Mouse (Mus musculus) forebrain, embryonic 11.5 days (tissue): ENCODE data around the gene Hist1h4f. TPM values are rescaled to one million over a fixed set of nuclear protein-coding genes. Genes with fewer than 3 reads are reported as not detected.
A peak's percentile ranks its signal among the peaks of the same experiment; 100 is the strongest.

ENCODE experiments used
- ATAC-seq: fragments of 200-750 bp; cut with Nextera tagmentation; replicated peaks from 2 replicates; pipeline ENCODE4 v1.8.0; 2017; ENCODE audit warnings: moderate TSS enrichment; ENCODE audit not compliant: low FRiP score
- DNase-seq: peaks from one replicate; pipeline ENCODE4 v3.0.0-alpha.2; 2017; ENCODE audit warnings: low spot score
- H3K27ac ChIP-seq: fragments of 300-500 bp; sonication (generic); 2 replicates; pipeline ENCODE4 v1.5.1; 2014; ENCODE audit warnings: low read depth, low read length
- H3K27me3 ChIP-seq: fragments of 300-500 bp; sonication (generic); 2 replicates; pipeline ENCODE4 v1.6.1; 2014; ENCODE audit warnings: mild to moderate bottlenecking, low read length, mixed read lengths; ENCODE audit not compliant: control insufficient read depth, insufficient read depth
- H3K36me3 ChIP-seq: fragments of 300-500 bp; sonication (generic); 2 replicates; pipeline ENCODE4 v1.6.1; 2014; ENCODE audit warnings: mild to moderate bottlenecking, low read length, moderate library complexity, mixed read lengths; ENCODE audit not compliant: control insufficient read depth, insufficient read depth
- H3K4me1 ChIP-seq: fragments of 300-500 bp; sonication (generic); replicated peaks from 2 replicates; pipeline ENCODE4 v1.6.1; 2014; ENCODE audit warnings: low read length, mixed read lengths; ENCODE audit not compliant: control insufficient read depth, insufficient read depth
- H3K4me2 ChIP-seq: fragments of 300-500 bp; sonication (generic); 2 replicates; pipeline ENCODE4 v1.6.1; 2014; ENCODE audit warnings: low read depth, mild to moderate bottlenecking, low read length, moderate library complexity, mixed read lengths; ENCODE audit not compliant: severe bottlenecking
- H3K4me3 ChIP-seq: fragments of 300-500 bp; sonication (generic); 2 replicates; pipeline ENCODE4 v1.5.1; 2014; ENCODE audit warnings: low read depth, low read length
- H3K9ac ChIP-seq: fragments of 300-500 bp; sonication (generic); 2 replicates; pipeline ENCODE4 v1.6.1; 2014; ENCODE audit warnings: low read length
- H3K9me3 ChIP-seq: fragments of 300-500 bp; sonication (generic); 2 replicates; pipeline ENCODE4 v1.6.1; 2016; ENCODE audit warnings: low read length, mixed read lengths; ENCODE audit not compliant: control insufficient read depth
- WGBS: fragments of 180-500 bp; shearing (Covaris S2); extraction: QIAGEN DNeasy Blood & Tissue Kit; methylation state at CpG from one replicate; pipeline ENCODE4 v1.1.7; 2014; 5-methylcytosine and 5-hydroxymethylcytosine counted together
- microRNA-seq: library from miRNA; unstranded; fragments of <30 nt; microRNA quantifications from one replicate; pipeline ENCODE4, GENCODE M21; 2016; ENCODE audit not compliant: insufficient number of aligned reads
- polyA plus RNA-seq: library from polyadenylated mRNA; unstranded; fragments of >200 nt; fragmentation: Nextera tagmentation; extraction: Ambion mirVana; gene quantifications from 2 replicates; pipeline ENCODE4 v1.2.1, GENCODE M21; 2014

Gene Hist1h4f
- polyA plus RNA-seq, 1 experiment from 2014 or later, result 1.2 TPM

- DNase-seq (peak; percentile 78), ATAC-seq (no peak)
- H3K4me3 ChIP-seq, result peak overlapping the region; percentile 28
- H3K9ac ChIP-seq, result no peak overlapping the region
- peak overlapping the region; percentile 55; the same call in 1 of the 2 replicates for H3K4me2 ChIP-seq
- no peak overlapping the region for H3K27ac ChIP-seq
- no peaks in the 10 kb centered on the region for H3K27me3 ChIP-seq
- 1% methylated on average over 13 of the region's 13 CpGs for WGBS
- H3K4me1 ChIP-seq, result peaks cover 2% of the 10 kb centered on the region; the same call in 1 of the 2 replicates
- no peaks in the 10 kb centered on the region for H3K36me3 ChIP-seq
- no peaks in the 10 kb centered on the region for H3K9me3 ChIP-seq
Observed at GRCm38 (mm10) chr13:23506351-23506750, 45.1 kb downstream of the Hist1h4f start.

DNA sequence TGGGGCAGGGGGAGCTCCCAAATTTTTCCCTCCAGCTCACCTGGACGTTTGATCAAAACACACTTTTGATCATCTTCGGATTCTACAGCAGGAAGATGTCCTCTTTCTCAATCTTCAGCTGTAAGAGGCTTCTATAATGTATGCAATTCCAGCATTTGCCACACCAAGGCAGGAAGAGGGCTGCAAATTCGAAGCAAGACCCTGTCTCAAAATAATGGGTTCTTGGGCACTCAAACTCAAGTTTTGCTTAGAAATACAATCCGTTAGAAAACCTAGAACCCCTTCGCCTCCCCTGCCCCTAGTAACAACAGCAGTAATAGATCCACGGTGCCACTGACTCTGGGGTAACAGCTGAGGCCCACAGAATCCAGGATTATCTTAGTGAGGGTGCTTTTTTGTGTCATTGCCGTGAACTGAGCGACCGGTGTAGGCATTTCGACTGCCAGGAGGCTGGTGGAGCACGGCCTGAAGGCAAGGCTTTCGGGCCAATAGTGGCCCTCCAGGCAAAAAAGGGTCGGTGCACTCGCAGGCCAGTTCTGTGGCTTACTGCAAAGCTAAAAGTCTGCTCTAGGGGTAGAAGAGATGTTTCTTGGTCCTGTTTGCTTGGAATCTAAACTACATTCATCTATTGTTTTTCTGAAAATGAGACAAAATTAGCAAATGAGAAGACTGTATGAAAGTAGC lies 45.6 kb downstream of the Hist1h4f start:
- no peaks in the 10 kb centered on the region for H3K36me3 ChIP-seq
- H3K4me2 ChIP-seq, result peak overlapping the region; percentile 55
- peaks cover 2% of the 10 kb centered on the region; the same call in 1 of the 2 replicates for H3K4me1 ChIP-seq
- WGBS, result 2% methylated on average over 14 of the region's 14 CpGs
- DNase-seq, result peak; percentile 70
- H3K27ac ChIP-seq, result no peak overlapping the region
- H3K4me3 ChIP-seq, result peak overlapping the region; percentile 28
- H3K9me3 ChIP-seq, result no peaks in the 10 kb centered on the region
- H3K9ac ChIP-seq, result peak overlapping the region; percentile 47; the same call in 1 of the 2 replicates
- H3K27me3 ChIP-seq, result no peaks in the 10 kb centered on the region
- no peak; the same call in 1 of the 2 replicates for ATAC-seq

- under 1% methylated on average over 9 of the region's 9 CpGs for WGBS
- peak overlapping the region; percentile 5; the same call in 1 of the 2 replicates for H3K4me3 ChIP-seq
- no peaks in the 10 kb centered on the region for H3K36me3 ChIP-seq
- H3K9ac ChIP-seq, result no peak overlapping the region
- peaks cover 6% of the 10 kb centered on the region; the same call in 1 of the 2 replicates for H3K4me1 ChIP-seq
- peak overlapping the region; percentile 6; the same call in 1 of the 2 replicates for H3K4me2 ChIP-seq
- H3K27me3 ChIP-seq, result no peaks in the 10 kb centered on the region
- H3K27ac ChIP-seq, result no peak overlapping the region
- peak; percentile 72 for DNase-seq
- H3K9me3 ChIP-seq, result no peaks in the 10 kb centered on the region
- no peak; the same call in 1 of the 2 replicates for ATAC-seq
Observed at GRCm38 (mm10) chr13:23503797-23504196, 47.7 kb downstream of the Hist1h4f start.

DNA sequence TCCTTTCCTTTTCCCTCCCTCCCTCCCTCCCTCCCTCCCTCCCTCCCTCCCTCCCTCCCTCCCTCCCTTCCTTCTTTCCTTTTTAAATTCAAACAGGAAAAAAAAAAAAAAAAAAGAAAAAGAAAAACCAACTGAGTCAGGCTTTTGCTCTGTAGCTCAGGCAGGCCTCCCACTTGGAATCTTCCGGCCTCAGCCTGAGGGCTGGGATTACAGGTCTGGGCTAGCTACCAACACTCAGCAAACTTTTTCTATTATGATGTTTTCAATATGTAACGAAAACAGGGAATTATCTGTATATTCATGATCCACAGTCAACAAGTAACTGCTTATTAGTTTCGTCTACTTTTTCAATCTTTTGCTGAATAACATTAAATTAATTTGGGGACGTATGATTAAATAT lies 48.5 kb downstream of the Hist1h4f start:
- WGBS, result 32% methylated on average over 4 of the region's 4 CpGs
- H3K9me3 ChIP-seq, result no peaks in the 10 kb centered on the region
- peaks cover 6% of the 10 kb centered on the region; the same call in 1 of the 2 replicates for H3K4me1 ChIP-seq
- no peak overlapping the region for H3K4me2 ChIP-seq
- no peak overlapping the region for H3K4me3 ChIP-seq
- DNase-seq (no peak), ATAC-seq (no peak)
- no peak overlapping the region for H3K27ac ChIP-seq
- no peak overlapping the region for H3K9ac ChIP-seq
- H3K36me3 ChIP-seq, result no peaks in the 10 kb centered on the region
- H3K27me3 ChIP-seq, result no peaks in the 10 kb centered on the region

DNA sequence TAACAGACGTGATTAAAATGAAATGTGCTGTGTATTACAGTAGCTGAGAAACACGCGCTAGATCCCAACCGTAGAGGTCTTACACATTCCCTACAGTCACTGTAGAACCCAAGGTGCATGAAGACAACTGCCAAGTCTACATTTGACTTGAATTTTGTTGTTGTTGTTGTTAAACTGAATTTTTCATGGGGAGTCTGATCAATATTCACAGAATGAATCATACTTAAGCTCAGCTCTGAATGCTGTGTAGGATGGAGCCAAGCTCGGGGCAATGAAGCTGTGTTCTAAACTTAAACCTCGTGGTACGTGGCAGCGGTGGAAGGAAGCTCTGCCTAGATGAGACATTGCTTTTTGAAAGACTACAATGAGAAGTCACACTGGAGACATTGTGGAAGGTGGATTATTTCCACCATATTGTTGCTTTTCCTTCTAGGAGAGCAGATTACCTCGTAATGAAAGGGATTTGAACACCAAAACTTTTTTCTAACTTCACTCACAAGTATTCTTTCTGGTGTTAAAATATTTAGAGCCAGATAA lies 49.3 kb downstream of the Hist1h4f start:
- Histone ChIP-seq H3K36me3 (no peaks in the 10 kb centered on the region), H3K9me3 (no peaks in the 10 kb centered on the region), H3K4me3 (peak overlapping the region; percentile 11; the same call in 1 of the 2 replicates), H3K27ac (no peak overlapping the region), H3K27me3 (no peaks in the 10 kb centered on the region), H3K4me2 (peak overlapping the region; percentile 24), H3K4me1 (peaks cover 6% of the 10 kb centered on the region; the same call in 1 of the 2 replicates), H3K9ac (no peak overlapping the region)
- WGBS, result 28% methylated on average over 9 of the region's 9 CpGs
- ATAC-seq (no peak), DNase-seq (no peak)

- peak overlapping the region; percentile 24 for H3K4me2 ChIP-seq
- peak overlapping the region; percentile 11 for H3K4me3 ChIP-seq
- no peaks in the 10 kb centered on the region for H3K27me3 ChIP-seq
- no peak for DNase-seq
- H3K27ac ChIP-seq, result no peak overlapping the region
- no peak overlapping the region for H3K9ac ChIP-seq
- peaks cover 6% of the 10 kb centered on the region; the same call in 1 of the 2 replicates for H3K4me1 ChIP-seq
- H3K36me3 ChIP-seq, result no peaks in the 10 kb centered on the region
- WGBS, result 26% methylated on average over 5 of the region's 5 CpGs
- ATAC-seq, result no peak
- no peaks in the 10 kb centered on the region for H3K9me3 ChIP-seq
Observed at GRCm38 (mm10) chr13:23501511-23501910, 49.9 kb downstream of the Hist1h4f start.

Small RNA genes lying within 50 kb of the gene (microRNA-seq; reads per million reads assigned to microRNA genes)
- gene Gm44297 (not detected), gene Gm44359 (not detected), gene Gm44394 (not detected), gene n-TStga1 (4.2 reads per million)

Other genes with a start within 250 kb of the Hist1h4f start
- 61.9 and 72.7 TPM in 2 replicates for gene Zfp322a, start 182.4 kb downstream of the Hist1h4f start, polyA plus RNA-seq
- 13.0 and 13.5 TPM in 2 replicates for gene Abt1, start 127.8 kb downstream of the Hist1h4f start, polyA plus RNA-seq
- 0.17 and 0.19 TPM in 2 replicates for gene Btn1a1, start 85.7 kb downstream of the Hist1h4f start, polyA plus RNA-seq
- gene Btn2a2, start 62.8 kb downstream of the Hist1h4f start, polyA plus RNA-seq, result 0.48 and 0.59 TPM in 2 replicates
- gene Hist1h4h, start 20.6 kb downstream of the Hist1h4f start, polyA plus RNA-seq, result 2.0 and 4.9 TPM in 2 replicates
- gene Hist1h2af, start 17.7 kb downstream of the Hist1h4f start, polyA plus RNA-seq, result 7.7 and 9.3 TPM in 2 replicates
- 5.2 and 5.7 TPM in 2 replicates for gene Hist1h3g, start 16.2 kb downstream of the Hist1h4f start, polyA plus RNA-seq
- gene Hist1h2bh, start 8.3 kb downstream of the Hist1h4f start, polyA plus RNA-seq, result 0.85 and 1.2 TPM in 2 replicates
- 0.92 and 1.4 TPM in 2 replicates for gene Hist1h3f, start 7.6 kb downstream of the Hist1h4f start, polyA plus RNA-seq
- gene Hist1h1d, start 1.6 kb upstream of the Hist1h4f start, polyA plus RNA-seq, result 0.87 and 0.92 TPM in 2 replicates
- 6.7 and 10.4 TPM in 2 replicates for gene Hist1h3e, start 10.7 kb upstream of the Hist1h4f start, polyA plus RNA-seq
- gene Hist1h2ae, start 19.6 kb upstream of the Hist1h4f start, polyA plus RNA-seq, result 96.4 and 102 TPM in 2 replicates
- 7.4 and 10.0 TPM in 2 replicates for gene Hist1h2bg, start 19.7 kb upstream of the Hist1h4f start, polyA plus RNA-seq
- gene Hist1h2bf, start 22.5 kb upstream of the Hist1h4f start, polyA plus RNA-seq, result 4.5 and 5.9 TPM in 2 replicates
- gene Hist1h2ad, start 22.7 kb upstream of the Hist1h4f start, polyA plus RNA-seq, result 2.5 and 3.0 TPM in 2 replicates
- 11.9 and 13.9 TPM in 2 replicates for gene Hist1h3d, start 24.1 kb upstream of the Hist1h4f start, polyA plus RNA-seq
- 132 and 133 TPM in 2 replicates for gene Hist1h4d, start 29.9 kb upstream of the Hist1h4f start, polyA plus RNA-seq
- 4.0 and 4.6 TPM in 2 replicates for gene Hist1h2be, start 69.5 kb upstream of the Hist1h4f start, polyA plus RNA-seq
- 27.3 and 27.7 TPM in 2 replicates for gene Hist1h1e, start 70.9 kb upstream of the Hist1h4f start, polyA plus RNA-seq
- gene Hist1h2ac, start 132.3 kb upstream of the Hist1h4f start, polyA plus RNA-seq, result 1.1 and 1.2 TPM in 2 replicates
- gene Hist1h2bc, start 132.6 kb upstream of the Hist1h4f start, polyA plus RNA-seq, result 23.4 and 25.3 TPM in 2 replicates
- gene Hist1h1t, start 144.2 kb upstream of the Hist1h4f start, polyA plus RNA-seq, result 0.51 TPM in 1 of 2 replicates, not detected in the other
- 6.0 and 6.8 TPM in 2 replicates for gene Hist1h4c, start 146.8 kb upstream of the Hist1h4f start, polyA plus RNA-seq
- gene Hfe, start 159.2 kb upstream of the Hist1h4f start, polyA plus RNA-seq, result 2.2 TPM in 2 replicates
- gene Hist1h1c, start 187.2 kb upstream of the Hist1h4f start, polyA plus RNA-seq, result 14.5 and 15.2 TPM in 2 replicates
- gene Hist1h3c, start 194.0 kb upstream of the Hist1h4f start, polyA plus RNA-seq, result 8.7 and 10.6 TPM in 2 replicates
- gene Hist1h2bb, start 195.1 kb upstream of the Hist1h4f start, polyA plus RNA-seq, result 2.6 and 3.4 TPM in 2 replicates
- 59.7 and 63.1 TPM in 2 replicates for gene Hist1h2ab, start 199.5 kb upstream of the Hist1h4f start, polyA plus RNA-seq
- gene Hist1h3b, start 200.6 kb upstream of the Hist1h4f start, polyA plus RNA-seq, result 11.7 and 15.4 TPM in 2 replicates
- 4.7 and 5.9 TPM in 2 replicates for gene Hist1h4b, start 205.4 kb upstream of the Hist1h4f start, polyA plus RNA-seq
- gene Hist1h4a, start 209.6 kb upstream of the Hist1h4f start, polyA plus RNA-seq, result 0.95 TPM in 1 of 2 replicates, not detected in the other
- 2.9 and 5.4 TPM in 2 replicates for gene Hist1h3a, start 210.7 kb upstream of the Hist1h4f start, polyA plus RNA-seq
- 2.7 and 4.0 TPM in 2 replicates for gene Hist1h1a, start 212.0 kb upstream of the Hist1h4f start, polyA plus RNA-seq
- 0.13 TPM in 1 of 2 replicates, not detected in the other for gene Trim38, start 218.3 kb upstream of the Hist1h4f start, polyA plus RNA-seq